Mouse (Mus musculus): Measurements from ENCODE around the gene Ttc23.

DNA sequence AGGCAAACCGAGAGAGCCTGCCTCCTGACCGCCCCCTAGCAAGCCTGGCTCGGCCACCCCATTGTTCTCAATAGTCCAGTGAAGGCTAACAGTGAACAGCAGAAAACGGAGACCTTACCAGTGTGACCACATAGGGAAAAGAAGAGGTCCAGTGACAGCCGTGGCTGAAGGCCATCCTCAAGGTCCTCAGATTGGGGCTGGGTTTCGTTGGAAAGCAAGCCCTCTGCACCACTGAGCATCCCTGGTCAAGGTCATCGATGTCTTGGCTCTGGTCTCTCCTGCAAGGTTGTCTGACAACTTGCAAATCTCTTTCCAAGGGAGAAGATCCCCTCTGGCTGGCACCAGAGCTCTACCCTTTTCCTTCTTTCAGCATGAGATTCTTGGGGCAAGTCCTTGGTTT, 42.6 kb downstream of the Ttc23 start:
- TF ChIP-seq CTCF (IDR thresholded peaks at IDR 0.05) (no peak), EP300 (IDR thresholded peaks at IDR 0.05) (no peak)
